ENCODE assay signal across 8 mouse cellular contexts in the genomic region with DNA sequence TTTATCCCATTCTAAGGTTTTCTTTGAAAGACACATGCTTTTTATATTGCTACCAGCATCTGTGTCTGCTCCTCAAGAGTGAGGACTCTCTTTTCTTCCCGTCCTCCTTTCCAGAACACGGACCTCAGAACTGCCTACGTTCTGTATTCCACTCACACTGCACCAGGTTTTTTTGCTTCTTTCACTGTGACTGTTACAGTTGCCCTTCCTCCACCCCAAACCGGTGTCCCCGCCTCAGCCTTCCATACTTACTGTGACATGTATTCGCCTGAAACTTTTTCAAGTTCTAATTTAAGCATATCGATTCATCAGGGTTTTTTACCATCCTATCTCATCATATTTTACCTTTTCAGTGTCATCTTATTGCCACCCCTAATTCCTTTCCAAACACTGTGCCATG. TPM values are rescaled to one million over a fixed set of nuclear protein-coding genes. Genes with fewer than 3 reads are reported as not detected.
DNase-seq lines count a peak whose midpoint lies in the region; ATAC-seq lines count a peak whose summit lies in the region.

No protein-coding gene starts in this region.

- H3K36me3 ChIP-seq in heart, embryonic 14.5 days (ENCODE audit: control insufficient read depth, insufficient read depth, low read length), result peaks cover 12% of the 10 kb centered on the region
- 0 out of 2 replicates have a peak, but pooled peaks cover 2% of the 10 kb centered on the region for H3K36me3 ChIP-seq in midbrain, embryonic 10.5 days

- peak overlapping the region; percentile 95 for H3K9ac ChIP-seq in heart, embryonic 14.5 days (ENCODE audit: low read length)

- no peaks in the 10 kb centered on the region for H3K27me3 ChIP-seq in heart, embryonic 14.5 days (ENCODE audit: control insufficient read depth, insufficient read depth, low read length)
- H3K27me3 ChIP-seq in midbrain, embryonic 10.5 days (ENCODE audit: low read depth, poor library complexity, severe bottlenecking), result no peaks in the 10 kb centered on the region

- H3K9me3 ChIP-seq in heart, embryonic 14.5 days (ENCODE audit: control insufficient read depth, low read length), result no peaks in the 10 kb centered on the region
- H3K9me3 ChIP-seq in midbrain, embryonic 10.5 days (replicated peaks), result no peaks in the 10 kb centered on the region

- 9% methylated on average over 7 of the region's 7 CpGs for WGBS in heart, embryonic 14.5 days
- WGBS in midbrain, embryonic 10.5 days, result 15% methylated on average over 7 of the region's 7 CpGs

- H3K27ac ChIP-seq in heart, embryonic 14.5 days (replicated peaks in 1 of 2; ENCODE audit: control insufficient read depth in 1 of 2, insufficient read depth in 1 of 2, low read depth in 2 of 2, low read length in 2 of 2), result peak overlapping the region; percentile 70 to 96
- H3K27ac ChIP-seq in midbrain, embryonic 10.5 days (replicated peaks), result peak overlapping the region; percentile 98

- intact Hi-C loops in left cerebral cortex, postnatal 14 days (cut with DNase I), result loop anchor here (5.0 to 10.0 kb wide), 2 partner anchors 54 to 164 kb away; no protein-coding TSS in a partner anchor

- peak overlapping the region; percentile 64 to 86 for H3K4me3 ChIP-seq in heart, embryonic 14.5 days (ENCODE audit: control insufficient read depth in 1 of 2, insufficient read depth in 1 of 2, low read depth in 1 of 2, low read length in 2 of 2)
- H3K4me3 ChIP-seq in midbrain, embryonic 10.5 days, result peak overlapping the region; percentile 98

- DNase-seq in adrenal gland, adult 8-10 months, result peak; percentile 14
- DNase-seq in adrenal gland, postnatal 25 days, result no peak
- DNase-seq in CD4-positive helper T cell, adult 2 months (ENCODE audit: low read depth, low spot score), result peak; percentile 48
- peak; percentile 22 to 26 for DNase-seq in cerebellum, postnatal 14 days
- peak; percentile 42 to 69 for DNase-seq in left cerebral cortex, postnatal 14 days (ENCODE audit: low spot score in 2 of 2)
- no peak for DNase-seq in midbrain, embryonic 10.5 days (ENCODE audit: low spot score)
- DNase-seq in thymus, postnatal 10 days (ENCODE audit: low spot score in 2 of 2), result peak; percentile 22 to 32

- ATAC-seq in heart, embryonic 14.5 days (ENCODE audit: insufficient number of reproducible peaks, insufficient read depth, low FRiP score, low read depth), result no peak

- peak overlapping the region; percentile 89 for H3K4me2 ChIP-seq in heart, embryonic 14.5 days (ENCODE audit: low read length)

- peaks cover 0 to 33% of the 10 kb centered on the region in 2 experiments; a peak in 2 of 4 replicates for H3K4me1 ChIP-seq in heart, embryonic 14.5 days (ENCODE audit: control insufficient read depth in 2 of 2, insufficient read depth in 2 of 2, low read length in 2 of 2)
- peaks cover 38% of the 10 kb centered on the region for H3K4me1 ChIP-seq in midbrain, embryonic 10.5 days

RNA-seq across cellular contexts. Expression of gene Ints13, which starts 1.0 kb away (rescaled TPM):
- total RNA-seq in adrenal gland, adult 8-10 months (2022), result 10 to 100 TPM; 30.0 to 55.3 (median 40.2) TPM
- 35.3 and 44.5 TPM in 2 replicates for total RNA-seq in adrenal gland, postnatal 25 days (2021)
- 41.3 and 42.7 TPM in 2 replicates for polyA plus RNA-seq in heart, embryonic 14.5 days (2014; fragmentation: Nextera tagmentation; extraction: Ambion mirVana)
- total RNA-seq in left cerebral cortex, postnatal 14 days (2021), result 10 to 100 TPM; 29.3 to 40.7 TPM
- polyA plus RNA-seq in midbrain, embryonic 10.5 days (2016; fragmentation: Nextera tagmentation; extraction: Ambion mirVana), result 86.0 and 89.6 TPM in 2 replicates

RNA-seq across cellular contexts. Expression of gene Fgfr1op2, which starts 1.6 kb away (rescaled TPM):
- total RNA-seq in adrenal gland, adult 8-10 months (2022), result 100 to 1,000 TPM in 3 of 4 experiments, 10 to 100 TPM in 1; 96.5 to 112 (median 105) TPM
- 116 and 119 TPM in 2 replicates for total RNA-seq in adrenal gland, postnatal 25 days (2021)
- 89.0 and 95.3 TPM in 2 replicates for polyA plus RNA-seq in heart, embryonic 14.5 days (2014; fragmentation: Nextera tagmentation; extraction: Ambion mirVana)
- total RNA-seq in left cerebral cortex, postnatal 14 days (2021), result 10 to 100 TPM; 71.7 to 79.8 TPM
- 78.6 and 82.2 TPM in 2 replicates for polyA plus RNA-seq in midbrain, embryonic 10.5 days (2016; fragmentation: Nextera tagmentation; extraction: Ambion mirVana)

Comparison
In these comparisons a context has a peak if more than half of its experiments do, and no peak if none do; other contexts are left out.
1. DNase-seq: peak in adrenal gland, adult 8-10 months (single experiment), CD4-positive helper T cell, adult 2 months (single experiment), cerebellum, postnatal 14 days (2 of 2), left cerebral cortex, postnatal 14 days (2 of 2) and thymus, postnatal 10 days (2 of 2); none in adrenal gland, postnatal 25 days (single experiment) and midbrain, embryonic 10.5 days (single experiment).